Comparison of ENCODE assay signal across 8 mouse cellular contexts in genomic region chr6:113690400-113691083, GRCm38 (mm10). TPM values are rescaled to one million over a fixed set of nuclear protein-coding genes. Genes with fewer than 3 reads are reported as not detected.
A peak's percentile ranks its signal among the peaks of the same experiment; 100 is the strongest.
DNase-seq lines count a peak whose midpoint lies in the region; ATAC-seq and TF ChIP-seq lines count a peak whose summit lies in the region.

No protein-coding gene starts in this region.

- H3K4me3 ChIP-seq in embryonic fibroblast, embryonic 13.5 days (ENCODE audit: insufficient read depth, low read length), result peak overlapping the region; percentile 48
- no peak overlapping the region for H3K4me3 ChIP-seq in hindbrain, embryonic 14.5 days (replicated peaks; ENCODE audit: low read length)
- H3K4me3 ChIP-seq in liver, embryonic 11.5 days (ENCODE audit: low read depth, low read length), result peak overlapping the region; percentile 48
- H3K4me3 ChIP-seq in neural tube, embryonic 12.5 days, result no peak overlapping the region

- H3K4me1 ChIP-seq in embryonic fibroblast, embryonic 13.5 days (ENCODE audit: control insufficient read depth, insufficient read depth, low read length), result peaks cover 3% of the 10 kb centered on the region
- peaks cover 5% of the 10 kb centered on the region; the same call in 1 of the 2 replicates for H3K4me1 ChIP-seq in hindbrain, embryonic 14.5 days (replicated peaks; ENCODE audit: control insufficient read depth, insufficient read depth, low read length)
- peaks cover 43% of the 10 kb centered on the region for H3K4me1 ChIP-seq in liver, embryonic 11.5 days (replicated peaks; ENCODE audit: control insufficient read depth, insufficient read depth, low read length)
- peaks cover 13% of the 10 kb centered on the region for H3K4me1 ChIP-seq in neural tube, embryonic 12.5 days

- peak; percentile 63 for TF ChIP-seq POLR2A in embryonic fibroblast, embryonic 13.5 days (IDR thresholded peaks at IDR 0.05; ENCODE audit: low read depth, low read length)

- no peak for TF ChIP-seq CTCF in embryonic fibroblast, embryonic 13.5 days (IDR thresholded peaks at IDR 0.05; ENCODE audit: borderline replicate concordance, insufficient read depth, low read length)

- WGBS in hindbrain, embryonic 14.5 days, result 9% methylated on average over 14 of the region's 14 CpGs
- WGBS in liver, embryonic 11.5 days, result under 1% methylated on average over 14 of the region's 14 CpGs
- WGBS in neural tube, embryonic 12.5 days, result 7% methylated on average over 14 of the region's 14 CpGs

- peak overlapping the region; percentile 88 for H3K27ac ChIP-seq in embryonic fibroblast, embryonic 13.5 days (ENCODE audit: insufficient read depth, low read length)
- 0 out of 2 replicates have a peak overlapping the region, but pooled peaks have one; percentile 14 for H3K27ac ChIP-seq in hindbrain, embryonic 14.5 days
- peak overlapping the region; percentile 95 for H3K27ac ChIP-seq in liver, embryonic 11.5 days (ENCODE audit: low read depth, low read length)
- peak overlapping the region; percentile 17; the same call in 1 of the 2 replicates for H3K27ac ChIP-seq in neural tube, embryonic 12.5 days

- 0 out of 2 replicates have a peak overlapping the region, but pooled peaks have one; percentile 16 for H3K9ac ChIP-seq in hindbrain, embryonic 14.5 days
- peak overlapping the region; percentile 71 for H3K9ac ChIP-seq in liver, embryonic 11.5 days (ENCODE audit: low read depth, low read length)
- no peak overlapping the region for H3K9ac ChIP-seq in neural tube, embryonic 12.5 days

- H3K36me3 ChIP-seq in hindbrain, embryonic 14.5 days (replicated peaks; ENCODE audit: control insufficient read depth, insufficient read depth), result no peaks in the 10 kb centered on the region
- H3K36me3 ChIP-seq in liver, embryonic 11.5 days (ENCODE audit: control insufficient read depth, insufficient read depth, low read length), result peaks cover 2% of the 10 kb centered on the region; the same call in 1 of the 2 replicates
- H3K36me3 ChIP-seq in neural tube, embryonic 12.5 days, result no peaks in the 10 kb centered on the region

- no peaks in the 10 kb centered on the region for H3K9me3 ChIP-seq in hindbrain, embryonic 14.5 days (ENCODE audit: control insufficient read depth, low read length)
- no peaks in the 10 kb centered on the region for H3K9me3 ChIP-seq in liver, embryonic 11.5 days (ENCODE audit: control insufficient read depth, low read length)
- H3K9me3 ChIP-seq in neural tube, embryonic 12.5 days, result no peaks in the 10 kb centered on the region

- ATAC-seq in hindbrain, embryonic 14.5 days (ENCODE audit: low FRiP score), result no peak
- peak; percentile 95 for ATAC-seq in liver, embryonic 11.5 days (replicated peaks; ENCODE audit: low FRiP score)
- ATAC-seq in neural tube, embryonic 12.5 days (ENCODE audit: low FRiP score, low read depth), result peak; percentile 45; the same call in 1 of the 2 replicates

- peak overlapping the region; percentile 24 for H3K4me2 ChIP-seq in hindbrain, embryonic 14.5 days (replicated peaks)
- H3K4me2 ChIP-seq in liver, embryonic 11.5 days, result peak overlapping the region; percentile 67
- H3K4me2 ChIP-seq in neural tube, embryonic 12.5 days (replicated peaks), result peak overlapping the region; percentile 45

- peak; percentile 90 for DNase-seq in 3134 (ENCODE audit: extremely low read depth, insufficient read length, low spot score)
- DNase-seq in NIH3T3 (ENCODE audit: low read depth), result peak; percentile 93
- no peak for DNase-seq in hindbrain, embryonic 14.5 days (ENCODE audit: low spot score)
- peak; percentile 83 for DNase-seq in liver, embryonic 11.5 days (ENCODE audit: low spot score)
- DNase-seq in layer of hippocampus, adult 11-12 months (ENCODE audit: low spot score), result no peak
- no peak for DNase-seq in frontal cortex, postnatal 14 days (ENCODE audit: low spot score in 2 of 2)

- no peaks in the 10 kb centered on the region for H3K27me3 ChIP-seq in hindbrain, embryonic 14.5 days (ENCODE audit: control insufficient read depth, insufficient read depth, low read length)
- no peaks in the 10 kb centered on the region for H3K27me3 ChIP-seq in liver, embryonic 11.5 days (replicated peaks; ENCODE audit: control insufficient read depth, insufficient read depth, low read length)
- no peaks in the 10 kb centered on the region for H3K27me3 ChIP-seq in neural tube, embryonic 12.5 days (replicated peaks)

RNA-seq across cellular contexts. Expression of gene Tatdn2, which starts 6.3 kb away (rescaled TPM):
- polyA plus RNA-seq in embryonic fibroblast, embryonic 13.5 days (2011; ENCODE audit: insufficient read length, low read depth, missing spikeins), result 47.5 and 48.1 TPM in 2 replicates
- polyA plus RNA-seq in hindbrain, embryonic 14.5 days (2014; fragmentation: Nextera tagmentation; extraction: Ambion mirVana), result 2.2 and 2.4 TPM in 2 replicates
- polyA plus RNA-seq in liver, embryonic 11.5 days (2014; fragmentation: Nextera tagmentation; extraction: Ambion mirVana), result 1.2 TPM in 2 replicates
- polyA plus RNA-seq in neural tube, embryonic 12.5 days (2016; fragmentation: Nextera tagmentation; extraction: Ambion mirVana), result 0.66 and 1.1 TPM in 2 replicates

RNA-seq across cellular contexts. Expression of gene Ghrl, which starts 29.1 kb away (rescaled TPM):
- polyA plus RNA-seq in embryonic fibroblast, embryonic 13.5 days (2011; ENCODE audit: insufficient read length, low read depth, missing spikeins), result not detected in 2 replicates
- polyA plus RNA-seq in hindbrain, embryonic 14.5 days (2014; fragmentation: Nextera tagmentation; extraction: Ambion mirVana), result 1.1 and 1.2 TPM in 2 replicates
- polyA plus RNA-seq in liver, embryonic 11.5 days (2014; fragmentation: Nextera tagmentation; extraction: Ambion mirVana), result 0.45 TPM in 1 of 2 replicates, not detected in the other
- polyA plus RNA-seq in neural tube, embryonic 12.5 days (2016; fragmentation: Nextera tagmentation; extraction: Ambion mirVana), result 0.57 TPM in 1 of 2 replicates, not detected in the other

RNA-seq across cellular contexts. Expression of gene Sec13, which starts 50.0 kb away (rescaled TPM):
- polyA plus RNA-seq in embryonic fibroblast, embryonic 13.5 days (2011; ENCODE audit: insufficient read length, low read depth, missing spikeins), result 182 and 189 TPM in 2 replicates
- polyA plus RNA-seq in hindbrain, embryonic 14.5 days (2014; fragmentation: Nextera tagmentation; extraction: Ambion mirVana), result 196 TPM in 2 replicates
- 236 and 241 TPM in 2 replicates for polyA plus RNA-seq in liver, embryonic 11.5 days (2014; fragmentation: Nextera tagmentation; extraction: Ambion mirVana)
- polyA plus RNA-seq in neural tube, embryonic 12.5 days (2016; fragmentation: Nextera tagmentation; extraction: Ambion mirVana), result 244 and 251 TPM in 2 replicates

RNA-seq across cellular contexts. Expression of gene Irak2, which starts 52.3 kb away (rescaled TPM):
- 21.3 and 28.4 TPM in 2 replicates for polyA plus RNA-seq in embryonic fibroblast, embryonic 13.5 days (2011; ENCODE audit: insufficient read length, low read depth, missing spikeins)
- polyA plus RNA-seq in hindbrain, embryonic 14.5 days (2014; fragmentation: Nextera tagmentation; extraction: Ambion mirVana), result 0.95 and 1.4 TPM in 2 replicates
- 14.1 and 14.8 TPM in 2 replicates for polyA plus RNA-seq in liver, embryonic 11.5 days (2014; fragmentation: Nextera tagmentation; extraction: Ambion mirVana)
- 3.1 and 4.1 TPM in 2 replicates for polyA plus RNA-seq in neural tube, embryonic 12.5 days (2016; fragmentation: Nextera tagmentation; extraction: Ambion mirVana)

Comparison
In these comparisons a context has a peak if more than half of its experiments do, and no peak if none do; other contexts are left out.
1. DNase-seq: peak in 3134 (single experiment), NIH3T3 (single experiment) and liver, embryonic 11.5 days (single experiment); none in hindbrain, embryonic 14.5 days (single experiment), layer of hippocampus, adult 11-12 months (single experiment) and frontal cortex, postnatal 14 days (0 of 2).
2. H3K27ac ChIP-seq: peak in every context shown above with its lines; median percentile 95 in liver, embryonic 11.5 days; 88 in embryonic fibroblast, embryonic 13.5 days; 17 in neural tube, embryonic 12.5 days; 14 in hindbrain, embryonic 14.5 days.
3. H3K4me3 ChIP-seq: peak in embryonic fibroblast, embryonic 13.5 days (single experiment) and liver, embryonic 11.5 days (single experiment); none in hindbrain, embryonic 14.5 days (single experiment) and neural tube, embryonic 12.5 days (single experiment).
4. RNA of gene Tatdn2, which starts 6.3 kb away (polyA plus RNA-seq): 47.5 to 48.1 TPM in embryonic fibroblast, embryonic 13.5 days; 2.2 to 2.4 TPM in hindbrain, embryonic 14.5 days, 1.2 TPM in liver, embryonic 11.5 days and 0.66 to 1.1 TPM in neural tube, embryonic 12.5 days; every median in the first group is over 10 times any median in the second.
5. Peak in every context shown above with its lines, with median percentiles within 50 percentile points of each other: H3K4me2 ChIP-seq.